Mouse (Mus musculus): Measurements from ENCODE around the gene Fam241a. TPM values are rescaled to one million over a fixed set of nuclear protein-coding genes. Genes with fewer than 3 reads are reported as not detected.
A peak's percentile ranks its signal among the peaks of the same experiment; 100 is the strongest.

Gene Fam241a
- 1 to 10 TPM; 3.1 TPM for total RNA-seq (2021)

DNA sequence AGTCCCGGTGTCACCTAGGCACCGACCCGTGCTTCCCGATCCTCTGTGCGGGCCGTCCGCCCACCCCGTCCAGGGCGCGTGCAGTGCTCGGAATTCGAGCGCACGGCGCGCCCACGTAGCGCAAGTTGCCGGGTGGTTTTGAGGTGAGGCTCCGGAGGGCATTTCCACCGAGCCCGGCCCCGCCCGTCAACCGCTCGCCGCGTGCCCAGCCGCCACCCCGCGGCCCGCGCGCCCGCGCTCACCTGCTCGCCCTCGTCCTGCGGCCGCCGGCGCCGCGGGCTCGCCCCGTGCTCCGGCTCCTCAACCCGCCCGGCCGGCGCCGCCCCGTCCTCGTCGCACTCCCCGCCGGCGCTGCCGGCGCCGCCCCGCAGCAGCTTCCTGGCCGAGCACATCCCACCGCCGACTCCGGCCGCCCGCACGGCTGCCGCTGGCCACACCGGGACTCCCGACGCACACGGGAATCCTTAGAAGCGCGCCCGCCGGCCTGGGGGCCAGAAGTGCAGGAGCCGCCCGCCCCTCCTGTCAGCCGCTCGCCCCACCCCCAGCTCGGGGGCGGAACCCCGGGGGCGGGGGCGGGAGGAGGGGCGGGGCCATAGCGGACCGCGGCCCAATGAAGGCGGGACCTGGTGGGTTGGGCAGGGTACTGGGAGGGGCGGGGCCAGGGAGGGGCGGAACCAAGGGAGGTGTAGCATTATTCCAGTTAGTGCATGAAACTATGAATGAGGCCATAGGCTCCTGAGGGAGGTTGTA is at the start of gene Fam241a:
Gene Fam241a (minus strand): TSS at position 533 of the 750 bp plus-strand sequence.
- DNase-seq (ENCODE audit: extremely low spot score in 1 of 2, low spot score in 1 of 2), result peak; percentile 56 to 58

DNA sequence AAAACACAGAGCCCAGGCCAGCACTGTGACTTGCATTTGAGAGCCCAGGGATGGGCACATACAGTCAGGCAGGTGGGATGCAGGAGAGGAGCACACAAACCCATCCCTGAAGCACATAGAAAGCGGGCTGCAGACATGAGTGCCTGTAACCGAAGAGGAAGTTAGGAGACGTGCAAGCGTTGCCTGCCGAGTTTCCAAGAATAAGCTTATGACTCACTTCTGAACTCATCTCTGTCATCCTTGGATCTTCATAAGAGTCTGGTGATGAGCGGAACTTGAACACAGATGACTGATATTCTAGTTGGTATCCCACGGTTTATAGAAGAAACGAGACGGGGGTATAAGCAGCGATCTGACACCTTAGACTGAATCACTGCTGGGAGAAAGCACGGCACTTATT is 36.3 kb upstream of the Fam241a start:
- no peak for DNase-seq (ENCODE audit: extremely low spot score in 1 of 2, low spot score in 1 of 2)

DNA sequence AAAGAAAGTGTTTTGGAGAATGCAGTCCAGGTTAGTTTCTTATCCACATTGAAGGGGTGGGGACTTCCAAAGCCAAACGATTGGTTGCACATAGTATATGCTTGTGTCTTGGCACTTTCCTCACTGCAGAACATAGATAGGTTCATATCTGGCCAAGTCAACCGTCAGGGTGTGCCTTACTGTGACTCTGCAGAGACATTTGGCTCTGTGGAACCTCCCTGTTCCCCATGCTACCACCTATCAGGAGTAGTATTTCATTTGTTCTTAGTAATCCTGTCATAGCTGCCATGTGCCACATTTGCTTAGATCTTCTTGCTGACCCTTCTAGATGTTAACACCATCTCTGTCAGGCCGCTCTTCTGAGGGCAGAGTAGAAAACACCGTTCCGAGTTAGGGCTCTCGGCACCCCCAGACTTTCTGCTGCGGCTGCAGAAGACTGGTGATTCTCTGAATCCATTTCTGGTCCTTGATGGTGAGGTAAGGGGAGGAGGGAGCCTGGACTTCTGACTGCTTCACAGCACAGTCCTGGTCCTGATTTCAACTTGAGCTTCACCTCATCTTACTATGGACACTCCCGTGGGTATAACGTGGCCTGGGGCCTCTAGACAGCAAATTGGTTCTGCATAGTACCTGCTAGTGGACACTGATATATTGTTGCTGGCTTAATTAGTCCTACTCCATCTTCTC is 34.3 kb upstream of the Fam241a start:
- DNase-seq (ENCODE audit: extremely low spot score in 1 of 2, low spot score in 1 of 2), result no peak

DNA sequence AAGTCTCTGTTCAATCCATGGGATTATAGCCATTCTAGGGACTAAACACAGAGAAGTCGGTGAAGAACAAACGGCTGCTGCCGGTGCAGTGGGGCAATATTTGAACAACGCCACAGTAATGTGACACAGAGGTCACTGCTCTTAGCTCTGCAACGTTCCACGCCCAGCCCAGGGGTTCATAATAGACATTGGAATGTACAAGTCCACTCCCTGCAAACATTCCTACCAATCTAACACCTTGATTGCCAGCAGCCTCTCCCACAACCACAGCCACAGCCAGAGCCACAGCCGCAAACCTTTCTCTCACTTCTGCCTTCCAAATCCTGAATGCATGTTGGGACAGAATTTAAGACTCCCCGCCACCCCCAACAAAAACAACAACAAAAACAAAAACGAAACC is 33.8 kb upstream of the Fam241a start:
- no peak for DNase-seq (ENCODE audit: extremely low spot score in 1 of 2, low spot score in 1 of 2)

DNA sequence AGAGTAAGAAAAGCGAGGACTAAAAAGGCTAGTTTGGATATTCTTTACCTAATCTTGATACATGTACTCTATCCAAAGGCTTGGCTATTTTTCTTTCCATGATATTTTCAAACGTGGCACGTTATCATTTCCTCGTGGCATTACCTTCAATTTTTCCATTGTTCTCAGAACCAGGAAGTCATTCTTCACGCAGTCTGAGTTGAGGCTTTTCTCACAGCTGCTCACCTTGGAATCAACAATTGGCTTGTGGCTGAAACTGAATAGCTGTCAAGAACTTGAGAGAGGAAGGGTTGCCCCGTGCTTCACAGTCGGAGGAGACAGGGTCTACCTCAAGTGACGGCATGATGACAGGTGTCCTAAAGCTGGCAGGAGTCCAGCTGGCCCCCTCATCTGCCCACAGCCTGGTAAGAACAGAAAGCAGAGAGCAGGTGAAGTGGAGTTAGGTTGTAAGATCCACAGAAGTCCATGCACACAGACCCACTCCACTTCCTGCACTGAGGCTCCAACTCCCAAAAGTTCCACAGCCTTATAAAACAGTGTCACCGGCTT is 30.6 kb upstream of the Fam241a start:
- DNase-seq (ENCODE audit: extremely low spot score in 1 of 2, low spot score in 1 of 2), result no peak

DNA sequence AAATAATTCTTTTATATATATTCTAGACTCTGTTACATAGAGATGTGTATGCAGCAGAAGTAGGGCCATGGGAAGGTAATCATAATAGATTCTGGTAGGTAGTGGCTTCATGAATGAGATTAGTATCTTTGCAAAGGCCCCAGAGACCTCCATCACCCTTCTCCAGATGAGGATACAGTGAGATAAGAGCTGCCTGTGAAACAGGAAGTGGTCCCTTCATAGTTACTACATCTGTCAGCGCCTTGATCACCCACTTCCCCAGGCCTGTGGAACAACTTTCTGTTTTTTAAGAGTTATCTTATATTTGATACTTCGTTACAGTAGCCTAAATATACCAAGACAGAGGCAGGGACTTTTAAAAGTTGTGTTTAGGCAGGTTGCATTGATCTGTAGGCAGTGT is 28.3 kb upstream of the Fam241a start:
- no peak for DNase-seq (ENCODE audit: extremely low spot score in 1 of 2, low spot score in 1 of 2)

DNA sequence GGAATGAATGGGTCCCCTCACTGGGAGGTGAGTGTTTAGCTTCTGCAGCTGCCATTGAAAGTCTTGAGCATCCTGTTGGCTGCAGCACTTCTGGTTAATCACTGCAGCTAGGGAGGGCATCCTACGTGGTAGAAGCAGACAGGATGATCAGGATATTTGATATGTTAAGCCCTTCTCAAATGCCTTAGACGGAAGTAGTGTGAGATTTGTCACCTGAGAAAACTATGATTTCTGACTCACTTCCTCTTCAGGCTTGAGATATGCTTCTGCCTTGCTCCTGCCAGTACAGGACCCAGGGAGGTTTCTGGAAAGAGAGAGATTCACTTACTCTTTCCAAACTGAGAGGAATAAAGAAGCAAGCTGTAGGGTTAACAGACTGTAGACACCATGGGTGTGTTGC is 27.1 kb upstream of the Fam241a start:
- DNase-seq (ENCODE audit: extremely low spot score in 1 of 2, low spot score in 1 of 2), result no peak

DNA sequence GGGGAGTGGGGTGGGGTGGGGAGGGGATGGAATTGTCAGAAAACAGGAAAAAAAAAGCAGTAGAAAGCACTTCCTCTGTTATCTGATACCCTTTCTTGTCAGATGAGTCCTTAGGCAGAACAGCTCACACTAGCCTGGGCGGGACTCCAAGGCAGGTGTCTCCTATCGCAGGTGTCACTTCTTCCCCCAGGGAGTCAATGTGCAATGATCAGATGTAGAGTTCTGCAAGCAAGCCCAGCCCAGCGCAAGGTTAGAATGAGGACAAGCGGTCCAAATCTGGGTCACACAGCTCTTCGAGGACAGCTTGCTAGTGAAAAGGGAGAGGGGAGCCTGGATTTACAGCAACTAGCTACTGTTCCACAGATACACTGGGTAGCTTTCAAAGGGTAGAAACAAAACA is 26.0 kb upstream of the Fam241a start:
- no peak for DNase-seq (ENCODE audit: extremely low spot score in 1 of 2, low spot score in 1 of 2)

DNA sequence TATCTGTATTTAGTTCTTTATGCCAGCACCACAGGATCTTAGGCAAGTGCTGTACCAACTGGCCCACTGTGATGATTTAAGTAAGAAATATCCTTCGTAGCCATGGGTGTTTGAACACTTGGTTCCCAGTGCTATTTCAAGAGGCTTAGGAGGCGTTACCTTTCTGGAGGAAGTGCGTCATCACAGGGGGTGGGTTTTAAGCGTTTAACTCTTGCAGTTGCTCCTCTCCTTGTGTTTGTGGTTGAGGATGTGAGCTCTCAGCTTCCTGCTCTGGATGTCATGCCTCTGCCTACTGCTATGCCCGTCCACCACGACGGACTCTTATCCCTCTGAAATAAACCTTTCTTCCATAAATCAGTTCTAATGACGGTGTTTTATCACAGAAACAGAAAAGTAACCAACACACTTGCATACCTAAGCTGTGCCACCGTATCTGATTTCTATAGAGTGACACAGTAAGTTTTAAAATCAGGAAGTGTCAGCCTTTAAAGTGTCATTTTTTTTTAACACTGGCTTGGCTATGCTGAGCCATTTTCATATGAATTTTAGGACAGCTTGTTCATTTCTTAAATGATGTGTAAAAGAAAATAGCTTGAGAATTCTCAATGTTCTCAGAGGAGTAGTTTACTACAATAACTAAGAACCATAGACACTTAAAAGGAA is 22.0 kb upstream of the Fam241a start:
- DNase-seq (ENCODE audit: extremely low spot score in 1 of 2, low spot score in 1 of 2), result no peak

DNA sequence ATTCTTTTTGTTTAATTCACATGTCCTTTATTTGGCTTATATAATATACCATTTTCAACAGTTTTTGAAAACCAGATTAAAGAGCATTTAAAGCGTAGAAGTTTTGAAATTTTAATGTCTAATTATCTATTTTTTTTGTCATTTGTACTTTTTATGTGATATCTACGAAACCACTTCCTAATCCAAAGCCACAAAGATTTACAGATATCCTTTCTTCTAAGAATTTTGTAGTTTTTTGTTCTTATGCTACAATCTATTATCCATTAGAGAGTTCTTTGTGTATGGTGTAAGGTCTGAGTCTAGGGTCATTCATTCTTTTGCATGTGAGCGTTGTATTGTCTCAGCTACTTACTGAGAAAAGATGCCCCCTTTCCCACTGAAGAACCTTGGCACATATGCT is 21.4 kb upstream of the Fam241a start:
- no peak for DNase-seq (ENCODE audit: extremely low spot score in 1 of 2, low spot score in 1 of 2)

DNA sequence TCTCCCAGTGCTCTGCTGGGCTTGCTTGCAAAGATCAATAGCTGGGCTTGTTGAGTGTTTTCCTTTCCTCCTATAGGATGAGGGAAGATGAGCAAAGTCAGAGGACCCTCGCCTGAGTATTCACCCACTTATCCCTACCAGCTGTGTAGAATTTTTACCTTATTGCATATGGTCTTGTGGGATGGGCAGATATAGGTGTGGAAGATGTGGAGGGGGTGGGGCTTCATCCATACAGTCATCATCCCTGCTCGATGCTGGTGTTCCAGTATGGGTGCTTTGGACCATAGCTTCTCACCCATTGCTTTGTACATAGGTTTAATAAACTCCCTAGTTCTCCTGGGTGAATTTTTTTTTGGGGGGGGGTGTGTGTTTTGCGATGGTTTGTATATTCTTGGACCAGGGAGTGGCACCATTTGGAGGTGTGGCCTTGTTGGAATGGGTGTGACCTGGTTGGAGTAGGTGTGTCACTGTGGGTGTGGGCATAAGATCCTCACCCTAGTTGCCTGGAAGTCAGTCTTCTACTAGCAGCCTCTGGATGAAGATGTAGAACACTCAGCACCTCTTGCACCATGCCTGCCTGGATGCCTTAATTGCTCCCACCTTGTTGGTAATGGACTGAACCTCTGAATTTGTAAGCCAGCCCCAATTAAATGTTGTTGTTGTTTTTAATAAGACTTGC is 19.7 kb upstream of the Fam241a start:
- no peak for DNase-seq (ENCODE audit: extremely low spot score in 1 of 2, low spot score in 1 of 2)

DNA sequence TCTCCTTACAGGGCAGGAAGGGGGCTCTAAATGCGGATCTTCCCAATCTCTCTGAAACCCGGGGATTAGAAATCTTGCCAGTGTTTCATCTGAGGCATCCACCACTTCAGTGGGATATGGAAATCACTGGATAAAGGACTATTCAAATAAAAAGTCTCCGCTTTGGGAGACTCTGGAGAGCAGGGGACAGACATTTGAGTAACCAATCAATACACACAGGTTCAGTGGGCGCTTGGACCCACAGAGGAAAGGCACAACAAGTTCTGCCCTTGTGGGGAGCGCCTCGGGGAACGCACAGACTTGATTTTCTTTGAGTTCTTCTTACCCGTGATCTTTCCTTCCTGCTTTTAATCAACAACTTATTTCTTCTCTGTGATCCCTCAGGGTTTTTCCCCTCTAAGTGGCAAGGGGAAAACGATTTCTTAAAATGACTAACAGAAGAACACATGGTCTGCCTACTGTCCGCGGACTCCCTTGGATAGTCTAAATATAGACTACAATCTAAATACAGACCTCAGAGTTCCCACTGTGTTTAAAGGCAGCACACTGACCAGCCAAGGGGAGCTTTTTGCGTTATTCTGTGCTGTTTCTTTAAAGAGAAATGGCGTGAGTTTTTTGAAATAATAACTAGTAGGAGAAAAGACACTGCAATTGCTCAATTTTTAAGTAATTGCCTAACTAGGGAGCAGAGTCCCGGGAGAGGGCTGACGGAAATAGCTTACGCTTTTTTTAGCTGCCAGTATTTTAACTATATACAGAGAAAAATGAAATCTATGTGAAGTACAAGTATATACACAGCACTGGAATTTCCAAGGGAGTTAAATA is 18.0 kb upstream of the Fam241a start:
- no peak for DNase-seq (ENCODE audit: extremely low spot score in 1 of 2, low spot score in 1 of 2)

DNA sequence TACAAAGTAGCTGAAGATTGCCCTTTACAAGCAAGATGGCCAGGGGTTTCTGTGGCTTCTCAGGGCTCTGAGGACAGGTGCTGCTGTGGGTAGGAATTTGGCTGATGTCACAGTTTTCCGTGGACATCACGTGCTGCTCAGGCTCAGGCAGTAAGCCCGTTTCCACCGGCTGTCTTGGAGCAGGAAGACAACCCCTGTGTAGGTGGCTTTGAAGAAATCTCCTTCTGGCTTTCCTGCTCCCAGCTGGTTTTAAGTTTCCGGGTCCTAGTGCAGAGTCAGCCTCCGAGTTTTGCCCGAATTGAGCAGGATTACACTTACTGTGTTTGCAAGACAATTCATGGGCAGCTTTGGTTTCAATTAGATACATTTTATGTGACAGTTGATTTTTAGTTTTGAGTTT is 13.8 kb upstream of the Fam241a start:
- no peak for DNase-seq (ENCODE audit: extremely low spot score in 1 of 2, low spot score in 1 of 2)

DNA sequence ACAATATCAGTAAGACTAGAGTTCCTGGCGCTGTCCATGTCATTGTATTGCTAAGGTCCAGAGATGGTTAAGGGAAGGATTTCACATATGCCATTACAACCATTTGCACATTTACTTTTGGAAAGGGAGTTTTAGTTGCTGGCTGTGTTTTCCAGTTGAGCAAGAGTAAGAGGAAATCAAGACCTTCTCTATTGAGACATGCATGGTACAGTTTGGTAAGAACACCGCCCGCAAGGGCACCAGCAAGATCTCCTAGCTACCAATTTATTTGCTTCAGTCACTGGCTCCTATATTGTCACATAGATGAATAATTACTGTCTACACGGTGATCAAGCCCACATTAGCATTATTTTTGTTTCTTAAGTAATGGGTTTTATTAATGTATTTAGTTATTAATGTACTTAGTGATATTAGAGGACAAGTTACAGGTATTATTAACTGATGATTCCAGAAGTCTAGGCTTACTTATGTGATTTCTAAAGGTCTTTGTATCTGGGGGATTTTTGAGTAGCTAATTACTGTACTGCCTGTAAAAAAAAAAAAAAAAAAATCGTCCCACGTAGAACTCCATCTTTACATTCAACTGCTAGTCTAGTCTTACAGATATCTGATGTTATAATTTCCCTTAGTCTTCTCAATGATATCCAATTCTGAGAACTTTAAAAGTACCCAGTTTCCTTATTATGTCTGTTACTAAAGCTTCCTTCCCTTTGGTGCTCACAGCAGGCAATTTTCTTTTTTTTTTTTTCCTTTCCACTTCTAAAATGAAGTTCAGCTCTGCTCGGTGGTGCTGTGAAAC is 944 bp downstream of the Fam241a start:
- no peak for DNase-seq (ENCODE audit: extremely low spot score in 1 of 2, low spot score in 1 of 2)

DNA sequence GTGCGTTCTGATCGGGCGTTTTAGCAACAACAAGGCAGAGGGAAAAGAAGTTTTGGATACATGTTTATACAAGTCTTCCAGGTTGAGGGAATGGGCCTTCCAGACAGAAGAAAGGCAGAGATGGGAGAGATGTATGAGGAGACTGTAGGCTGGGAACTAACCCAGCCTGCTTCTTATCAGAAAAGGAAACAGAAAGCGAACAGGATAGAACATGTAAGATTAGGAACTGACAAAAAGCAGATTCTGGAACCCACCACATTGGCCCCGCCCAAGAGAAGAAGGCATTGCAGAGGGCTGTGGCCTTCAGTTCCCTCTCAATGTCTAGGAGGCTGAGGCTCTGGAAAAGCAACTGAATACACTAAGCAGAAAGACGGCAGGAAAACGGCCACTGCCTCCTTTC is 2.2 kb downstream of the Fam241a start:
- DNase-seq (ENCODE audit: extremely low spot score in 1 of 2, low spot score in 1 of 2), result no peak

DNA sequence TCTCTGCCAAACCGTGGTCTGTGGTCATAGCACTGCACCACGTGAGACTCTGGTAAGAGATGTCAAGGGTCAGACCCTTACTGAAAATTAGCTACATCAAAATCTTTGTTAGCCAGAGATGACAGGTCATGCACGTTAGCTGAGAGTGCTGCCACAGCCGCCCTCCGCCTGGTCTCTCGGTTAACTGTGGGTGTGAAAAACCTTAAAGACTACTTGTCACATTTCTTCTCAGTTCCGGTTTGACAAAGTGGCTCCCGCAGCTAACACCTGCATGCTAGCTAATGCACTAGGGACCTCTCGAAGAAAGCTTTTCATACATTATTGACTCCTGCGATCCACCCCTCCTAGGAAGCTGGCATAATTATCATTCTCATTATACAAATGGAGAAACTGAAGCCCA is 4.2 kb downstream of the Fam241a start:
- DNase-seq (ENCODE audit: extremely low spot score in 1 of 2, low spot score in 1 of 2), result no peak

DNA sequence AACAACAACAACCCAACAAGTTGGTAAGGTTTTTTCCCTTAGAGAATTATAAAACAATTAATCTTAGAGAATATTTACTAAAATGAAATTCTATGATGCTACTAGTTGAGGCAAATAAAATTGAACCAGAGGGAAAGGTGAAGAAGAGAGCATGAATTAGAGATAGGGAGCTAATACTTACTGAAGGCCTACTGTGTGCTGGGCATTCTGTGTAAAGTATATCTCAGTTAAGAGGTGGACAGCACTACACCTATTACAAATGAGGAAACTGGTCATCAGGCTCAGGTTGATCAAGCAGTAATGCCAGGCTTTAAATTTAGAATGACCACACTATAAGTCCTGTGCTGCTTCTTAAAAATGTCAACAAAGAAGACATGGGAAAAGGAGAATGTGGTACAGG is 6.1 kb downstream of the Fam241a start:
- no peak for DNase-seq (ENCODE audit: extremely low spot score in 1 of 2, low spot score in 1 of 2)

DNA sequence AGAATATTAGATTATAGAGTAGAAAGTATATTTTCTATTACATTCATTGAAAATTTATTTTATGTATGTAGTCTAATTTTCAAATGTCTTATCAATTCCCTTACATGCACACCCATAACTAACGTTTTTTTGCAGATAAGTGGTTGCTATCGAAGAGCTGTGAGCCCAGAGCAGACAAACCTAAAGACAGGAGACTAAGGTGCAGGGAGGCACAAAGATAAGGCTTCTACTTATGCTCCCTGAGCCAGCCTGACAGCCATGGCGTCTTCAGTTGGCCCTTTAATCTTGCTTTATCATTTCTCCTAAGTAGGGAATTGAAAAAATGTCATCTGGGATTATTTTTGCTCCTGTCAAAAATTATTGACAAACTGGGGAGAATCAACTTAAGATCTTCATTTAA is 6.6 kb downstream of the Fam241a start:
- DNase-seq (ENCODE audit: extremely low spot score in 1 of 2, low spot score in 1 of 2), result no peak

DNA sequence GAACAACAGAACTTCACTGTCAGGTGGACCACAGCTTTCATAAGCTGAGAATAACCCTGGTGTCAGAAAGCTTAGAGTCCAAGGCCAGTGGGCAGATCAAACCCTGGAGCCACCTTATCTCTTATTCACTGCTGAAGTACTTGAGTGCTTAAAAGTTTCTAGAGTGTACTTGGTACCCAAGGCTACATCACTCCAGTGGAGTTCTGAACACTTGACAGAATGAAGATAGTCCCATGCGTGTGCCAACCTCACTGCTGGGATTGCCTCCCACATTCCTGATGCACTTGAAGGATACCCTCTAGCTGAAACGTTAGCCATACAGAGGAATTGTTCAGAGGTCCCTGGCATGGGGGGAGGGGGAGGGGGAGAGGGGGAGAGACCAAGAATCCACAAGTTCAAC is 14.4 kb downstream of the Fam241a start:
- DNase-seq (ENCODE audit: extremely low spot score in 1 of 2, low spot score in 1 of 2), result no peak

Measured in layer of hippocampus, postnatal 25 days (tissue).